Mouse (Mus musculus): ENCODE data around the gene Tube1. TPM values are rescaled to one million over a fixed set of nuclear protein-coding genes. Genes with fewer than 3 reads are reported as not detected.
A peak's percentile ranks its signal among the peaks of the same experiment; 100 is the strongest.

Tube1 gene
- polyA plus RNA-seq, 1 experiment from 2014 or later: 26.2 TPM

DNA sequence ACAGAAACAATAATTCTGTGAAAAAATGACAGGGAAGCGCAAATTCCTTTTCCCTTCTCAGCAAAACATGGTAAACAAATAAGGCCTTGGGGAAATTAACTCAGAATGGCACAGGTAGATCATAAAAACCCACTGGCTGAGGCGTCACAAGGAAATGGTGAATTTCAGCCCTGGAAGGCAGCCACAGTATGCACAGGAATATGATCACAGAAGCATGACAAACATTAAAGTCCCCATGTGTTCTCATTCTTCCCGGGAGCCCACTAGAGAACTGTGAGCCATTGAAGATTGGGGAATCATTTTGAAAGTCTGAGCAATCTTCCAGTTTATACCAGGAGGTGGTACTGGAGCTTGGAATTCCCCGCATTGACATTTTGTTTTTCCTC is 24.3 kb upstream of the Tube1 start:
- Histone ChIP-seq H3K4me3 (ENCODE audit: low read depth, low read length) (no peak overlapping the region), H3K36me3 (replicated peaks; ENCODE audit: control insufficient read depth, insufficient read depth, low read depth, low read length) (no peaks in the 10 kb centered on the region)
- no peak for DNase-seq (ENCODE audit: low spot score)

GRCm38 (mm10) chr10:39121412-39121811 is 12.4 kb upstream of the Tube1 start:
- Histone ChIP-seq H3K27me3 (ENCODE audit: control insufficient read depth, insufficient read depth, low read length) (no peaks in the 10 kb centered on the region), H3K36me3 (replicated peaks; ENCODE audit: control insufficient read depth, insufficient read depth, low read depth, low read length) (no peaks in the 10 kb centered on the region), H3K4me2 (ENCODE audit: low read depth, low read length) (no peak overlapping the region), H3K4me1 (ENCODE audit: control insufficient read depth, insufficient read depth, low read length) (no peaks in the 10 kb centered on the region), H3K9ac (replicated peaks; ENCODE audit: low read length) (no peak overlapping the region), H3K27ac (replicated peaks; ENCODE audit: low read depth, low read length) (no peak overlapping the region), H3K4me3 (ENCODE audit: low read depth, low read length) (no peak overlapping the region), H3K9me3 (replicated peaks; ENCODE audit: control insufficient read depth, low read length) (no peaks in the 10 kb centered on the region)
- ATAC-seq (replicated peaks; ENCODE audit: insufficient number of reproducible peaks, low FRiP score, low TSS enrichment, low read depth): no peak
- DNase-seq (ENCODE audit: low spot score): peak; percentile 33
- 42% methylated on average over 4 of the region's 4 CpGs for WGBS

More for the DNA sequence above, 24.3 kb upstream of the Tube1 start:
- Histone ChIP-seq H3K4me1 (ENCODE audit: control insufficient read depth, insufficient read depth, low read length) (no peaks in the 10 kb centered on the region), H3K9me3 (replicated peaks; ENCODE audit: control insufficient read depth, low read length) (no peaks in the 10 kb centered on the region), H3K4me2 (ENCODE audit: low read depth, low read length) (no peak overlapping the region), H3K27me3 (ENCODE audit: control insufficient read depth, insufficient read depth, low read length) (no peaks in the 10 kb centered on the region), H3K9ac (replicated peaks; ENCODE audit: low read length) (no peak overlapping the region), H3K27ac (replicated peaks; ENCODE audit: low read depth, low read length) (no peak overlapping the region)
- no peak for ATAC-seq (replicated peaks; ENCODE audit: insufficient number of reproducible peaks, low FRiP score, low TSS enrichment, low read depth)
- WGBS: 73% methylated on average over 4 of the region's 4 CpGs

GRCm38 (mm10) chr10:39137766-39138165 is 4.0 kb downstream of the Tube1 start:
- Histone ChIP-seq H3K4me1 (ENCODE audit: control insufficient read depth, insufficient read depth, low read length) (0 out of 2 replicates have a peak, but pooled peaks cover 2% of the 10 kb centered on the region), H3K9ac (replicated peaks; ENCODE audit: low read length) (no peak overlapping the region), H3K36me3 (replicated peaks; ENCODE audit: control insufficient read depth, insufficient read depth, low read depth, low read length) (no peaks in the 10 kb centered on the region; the same call in 1 of the 2 replicates), H3K27me3 (ENCODE audit: control insufficient read depth, insufficient read depth, low read length) (no peaks in the 10 kb centered on the region), H3K4me3 (ENCODE audit: low read depth, low read length) (no peak overlapping the region), H3K4me2 (ENCODE audit: low read depth, low read length) (no peak overlapping the region), H3K9me3 (replicated peaks; ENCODE audit: control insufficient read depth, low read length) (no peaks in the 10 kb centered on the region), H3K27ac (replicated peaks; ENCODE audit: low read depth, low read length) (no peak overlapping the region)
- no peak for ATAC-seq (replicated peaks; ENCODE audit: insufficient number of reproducible peaks, low FRiP score, low TSS enrichment, low read depth)
- DNase-seq (ENCODE audit: low spot score): no peak
- WGBS: 93% methylated on average over 3 of the region's 3 CpGs

DNA sequence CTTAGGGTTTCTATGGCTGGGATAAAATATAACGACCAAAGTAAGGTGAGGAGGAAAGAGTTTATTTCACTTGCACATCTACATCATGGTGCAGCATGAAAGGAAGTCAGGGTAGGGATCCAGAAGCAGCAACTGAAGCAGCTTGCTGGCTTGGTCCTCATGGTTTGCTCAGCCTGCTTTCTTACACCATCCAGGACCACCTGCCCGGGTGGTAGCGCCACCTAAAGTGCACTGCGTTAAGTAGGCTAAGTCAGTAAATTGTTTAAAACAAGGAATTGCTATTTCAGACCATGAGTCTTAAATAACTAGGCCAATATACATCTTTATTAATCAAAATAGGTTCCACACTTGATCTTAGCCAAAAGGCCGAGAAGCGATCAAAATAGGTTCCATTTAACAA is 5.0 kb downstream of the Tube1 start:
- Histone ChIP-seq H3K4me2 (ENCODE audit: low read depth, low read length) (no peak overlapping the region), H3K27me3 (ENCODE audit: control insufficient read depth, insufficient read depth, low read length) (no peaks in the 10 kb centered on the region), H3K27ac (replicated peaks; ENCODE audit: low read depth, low read length) (no peak overlapping the region), H3K4me1 (ENCODE audit: control insufficient read depth, insufficient read depth, low read length) (0 out of 2 replicates have a peak, but pooled peaks cover 2% of the 10 kb centered on the region), H3K4me3 (ENCODE audit: low read depth, low read length) (no peak overlapping the region), H3K9me3 (replicated peaks; ENCODE audit: control insufficient read depth, low read length) (no peaks in the 10 kb centered on the region), H3K9ac (replicated peaks; ENCODE audit: low read length) (no peak overlapping the region), H3K36me3 (replicated peaks; ENCODE audit: control insufficient read depth, insufficient read depth, low read depth, low read length) (no peaks in the 10 kb centered on the region; the same call in 1 of the 2 replicates)
- DNase-seq (ENCODE audit: low spot score): no peak
- WGBS: 86% methylated on average over 6 of the region's 6 CpGs
- no peak for ATAC-seq (replicated peaks; ENCODE audit: insufficient number of reproducible peaks, low FRiP score, low TSS enrichment, low read depth)

DNA sequence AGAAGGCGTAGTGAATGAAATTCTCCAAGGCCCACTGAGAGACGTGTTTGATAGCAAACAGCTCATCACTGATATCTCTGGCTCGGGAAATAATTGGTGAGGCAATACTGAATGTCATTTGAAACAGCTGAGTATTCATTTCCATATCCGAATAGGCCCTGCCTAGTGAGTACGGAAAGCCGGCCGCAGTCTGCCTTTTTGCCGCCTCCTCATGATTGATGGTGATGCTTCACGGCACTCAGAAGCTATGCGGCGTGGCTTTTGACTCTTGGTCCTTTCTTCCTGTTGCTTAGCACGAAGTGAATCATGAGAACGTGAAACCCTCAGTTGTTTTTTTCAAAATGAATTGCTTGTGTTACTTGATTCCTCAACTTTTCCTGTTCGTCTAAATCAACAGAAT is 7.1 kb downstream of the Tube1 start:
- H3K36me3 ChIP-seq (replicated peaks; ENCODE audit: control insufficient read depth, insufficient read depth, low read depth, low read length): no peaks in the 10 kb centered on the region; the same call in 1 of the 2 replicates
- H3K27ac ChIP-seq (replicated peaks; ENCODE audit: low read depth, low read length): no peak overlapping the region
- 83% methylated on average over 14 of the region's 14 CpGs for WGBS
- no peaks in the 10 kb centered on the region for H3K4me1 ChIP-seq (ENCODE audit: control insufficient read depth, insufficient read depth, low read length)
- no peak overlapping the region for H3K4me2 ChIP-seq (ENCODE audit: low read depth, low read length)
- no peak overlapping the region for H3K4me3 ChIP-seq (ENCODE audit: low read depth, low read length)
- no peaks in the 10 kb centered on the region for H3K27me3 ChIP-seq (ENCODE audit: control insufficient read depth, insufficient read depth, low read length)
- ATAC-seq (replicated peaks; ENCODE audit: insufficient number of reproducible peaks, low FRiP score, low TSS enrichment, low read depth): no peak
- H3K9me3 ChIP-seq (replicated peaks; ENCODE audit: control insufficient read depth, low read length): no peaks in the 10 kb centered on the region
- DNase-seq (ENCODE audit: low spot score): no peak
- H3K9ac ChIP-seq (replicated peaks; ENCODE audit: low read length): no peak overlapping the region

DNA sequence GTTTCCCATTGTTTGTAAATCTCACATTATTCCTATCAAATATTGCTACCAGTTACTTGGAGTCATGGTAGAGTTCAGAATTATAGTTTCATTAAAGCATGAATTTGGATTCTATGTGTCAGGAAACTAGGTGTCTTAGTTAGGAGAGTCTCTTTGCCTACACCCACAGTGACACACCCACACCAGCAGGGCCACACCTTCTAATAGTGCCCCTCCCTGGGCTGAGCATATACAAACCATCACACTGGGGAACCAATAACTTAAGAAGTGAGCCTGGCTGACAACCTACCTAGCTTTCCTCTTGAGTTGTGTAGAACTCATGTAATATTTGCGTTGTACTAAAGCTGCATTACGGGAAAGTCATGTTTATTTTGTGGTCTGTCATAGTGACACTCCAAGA is 7.6 kb downstream of the Tube1 start:
- Histone ChIP-seq H3K27me3 (ENCODE audit: control insufficient read depth, insufficient read depth, low read length) (no peaks in the 10 kb centered on the region), H3K4me2 (ENCODE audit: low read depth, low read length) (no peak overlapping the region), H3K4me3 (ENCODE audit: low read depth, low read length) (no peak overlapping the region), H3K9me3 (replicated peaks; ENCODE audit: control insufficient read depth, low read length) (no peaks in the 10 kb centered on the region), H3K36me3 (replicated peaks; ENCODE audit: control insufficient read depth, insufficient read depth, low read depth, low read length) (no peaks in the 10 kb centered on the region; the same call in 1 of the 2 replicates), H3K4me1 (ENCODE audit: control insufficient read depth, insufficient read depth, low read length) (no peaks in the 10 kb centered on the region), H3K9ac (replicated peaks; ENCODE audit: low read length) (no peak overlapping the region), H3K27ac (replicated peaks; ENCODE audit: low read depth, low read length) (no peak overlapping the region)
- WGBS: 92% methylated on average over 2 of the region's 2 CpGs
- DNase-seq (ENCODE audit: low spot score) (no peak), ATAC-seq (replicated peaks; ENCODE audit: insufficient number of reproducible peaks, low FRiP score, low TSS enrichment, low read depth) (no peak)

DNA sequence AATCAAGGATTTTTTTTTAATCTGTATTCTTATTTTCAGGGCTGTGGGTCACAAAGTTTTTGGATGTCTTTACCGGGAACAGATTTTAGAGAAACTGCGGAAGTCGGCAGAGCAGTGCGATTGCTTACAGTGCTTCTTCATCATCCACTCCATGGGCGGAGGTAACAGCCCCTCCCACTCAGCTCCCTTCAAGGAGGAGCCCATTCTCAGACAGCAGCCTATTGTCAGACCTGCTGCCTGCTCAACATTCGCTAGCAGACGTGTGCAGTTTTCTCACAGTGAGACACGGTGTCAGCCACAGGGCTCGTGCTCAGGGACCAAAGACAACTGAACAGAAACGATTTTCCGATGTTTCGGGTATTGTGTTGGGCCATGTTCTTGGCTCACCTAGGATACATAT is 8.4 kb downstream of the Tube1 start:
- DNase-seq (ENCODE audit: low spot score) (no peak), ATAC-seq (replicated peaks; ENCODE audit: insufficient number of reproducible peaks, low FRiP score, low TSS enrichment, low read depth) (no peak)
- WGBS: 80% methylated on average over 12 of the region's 12 CpGs
- H3K27me3 ChIP-seq (ENCODE audit: control insufficient read depth, insufficient read depth, low read length): no peaks in the 10 kb centered on the region
- H3K4me3 ChIP-seq (ENCODE audit: low read depth, low read length): no peak overlapping the region
- no peaks in the 10 kb centered on the region for H3K4me1 ChIP-seq (ENCODE audit: control insufficient read depth, insufficient read depth, low read length)
- H3K9ac ChIP-seq (replicated peaks; ENCODE audit: low read length): no peak overlapping the region
- H3K27ac ChIP-seq (replicated peaks; ENCODE audit: low read depth, low read length): no peak overlapping the region
- no peak overlapping the region for H3K4me2 ChIP-seq (ENCODE audit: low read depth, low read length)
- H3K9me3 ChIP-seq (replicated peaks; ENCODE audit: control insufficient read depth, low read length): no peaks in the 10 kb centered on the region
- no peaks in the 10 kb centered on the region; the same call in 1 of the 2 replicates for H3K36me3 ChIP-seq (replicated peaks; ENCODE audit: control insufficient read depth, insufficient read depth, low read depth, low read length)

- Histone ChIP-seq H3K9me3 (replicated peaks; ENCODE audit: control insufficient read depth, low read length) (no peaks in the 10 kb centered on the region), H3K27me3 (ENCODE audit: control insufficient read depth, insufficient read depth, low read length) (no peaks in the 10 kb centered on the region), H3K4me1 (ENCODE audit: control insufficient read depth, insufficient read depth, low read length) (no peaks in the 10 kb centered on the region), H3K9ac (replicated peaks; ENCODE audit: low read length) (no peak overlapping the region), H3K4me2 (ENCODE audit: low read depth, low read length) (no peak overlapping the region), H3K4me3 (ENCODE audit: low read depth, low read length) (no peak overlapping the region), H3K27ac (replicated peaks; ENCODE audit: low read depth, low read length) (no peak overlapping the region), H3K36me3 (replicated peaks; ENCODE audit: control insufficient read depth, insufficient read depth, low read depth, low read length) (no peaks in the 10 kb centered on the region)
- DNase-seq (ENCODE audit: low spot score) (no peak), ATAC-seq (replicated peaks; ENCODE audit: insufficient number of reproducible peaks, low FRiP score, low TSS enrichment, low read depth) (no peak)
- WGBS: 72% methylated on average over 5 of the region's 5 CpGs
Observed at GRCm38 (mm10) chr10:39156719-39157118, 22.9 kb downstream of the Tube1 start.

Data from embryonic facial prominence, embryonic 11.5 days (tissue).